Mouse (Mus musculus): ENCODE results near the gene Gm9918. TPM values are rescaled to one million over a fixed set of nuclear protein-coding genes. Genes with fewer than 3 reads are reported as not detected.

The Gm9918 gene
- polyA plus RNA-seq, 1 experiment from 2014 or later, result 0.71 TPM

GRCm38 (mm10) chr15:102232764-102233163 lies 37.6 kb upstream of the Gm9918 start:
- Histone ChIP-seq H3K4me1 (ENCODE audit: control insufficient read depth, insufficient read depth, low read length) (no peaks in the 10 kb centered on the region), H3K4me2 (ENCODE audit: low read depth, low read length) (no peak overlapping the region), H3K36me3 (ENCODE audit: control insufficient read depth, insufficient read depth, low read length) (peaks cover 35% of the 10 kb centered on the region), H3K9ac (ENCODE audit: low read depth, low read length) (no peak overlapping the region), H3K9me3 (ENCODE audit: control insufficient read depth, low read length) (no peaks in the 10 kb centered on the region), H3K4me3 (ENCODE audit: low read depth, low read length) (no peak overlapping the region), H3K27ac (replicated peaks; ENCODE audit: low read depth, low read length) (no peak overlapping the region), H3K27me3 (replicated peaks; ENCODE audit: control insufficient read depth, insufficient read depth, low read length) (no peaks in the 10 kb centered on the region)
- no peak for ATAC-seq (ENCODE audit: low read depth)
- DNase-seq (ENCODE audit: low spot score), result no peak
- 75% methylated on average over 7 of the region's 7 CpGs for WGBS

GRCm38 (mm10) chr15:102233896-102234295 lies 36.5 kb upstream of the Gm9918 start:
- H3K9ac ChIP-seq (ENCODE audit: low read depth, low read length), result no peak overlapping the region
- H3K36me3 ChIP-seq (ENCODE audit: control insufficient read depth, insufficient read depth, low read length), result peaks cover 45% of the 10 kb centered on the region
- no peaks in the 10 kb centered on the region for H3K27me3 ChIP-seq (replicated peaks; ENCODE audit: control insufficient read depth, insufficient read depth, low read length)
- no peaks in the 10 kb centered on the region for H3K4me1 ChIP-seq (ENCODE audit: control insufficient read depth, insufficient read depth, low read length)
- H3K4me3 ChIP-seq (ENCODE audit: low read depth, low read length), result no peak overlapping the region
- no peak overlapping the region for H3K27ac ChIP-seq (replicated peaks; ENCODE audit: low read depth, low read length)
- H3K9me3 ChIP-seq (ENCODE audit: control insufficient read depth, low read length), result no peaks in the 10 kb centered on the region
- H3K4me2 ChIP-seq (ENCODE audit: low read depth, low read length), result no peak overlapping the region
- DNase-seq (ENCODE audit: low spot score) (no peak), ATAC-seq (ENCODE audit: low read depth) (no peak)
- 16% methylated on average over 2 of the region's 2 CpGs for WGBS

- H3K4me3 ChIP-seq (ENCODE audit: low read depth, low read length), result no peak overlapping the region
- H3K4me2 ChIP-seq (ENCODE audit: low read depth, low read length), result peak overlapping the region; percentile 3; the same call in 1 of the 2 replicates
- 39% methylated on average over 18 of the region's 21 CpGs for WGBS
- peak; percentile 76 for ATAC-seq (ENCODE audit: low read depth)
- H3K27me3 ChIP-seq (replicated peaks; ENCODE audit: control insufficient read depth, insufficient read depth, low read length), result no peaks in the 10 kb centered on the region
- H3K9me3 ChIP-seq (ENCODE audit: control insufficient read depth, low read length), result no peaks in the 10 kb centered on the region
- peak; percentile 85 for DNase-seq (ENCODE audit: low spot score)
- no peaks in the 10 kb centered on the region for H3K4me1 ChIP-seq (ENCODE audit: control insufficient read depth, insufficient read depth, low read length)
- H3K27ac ChIP-seq (replicated peaks; ENCODE audit: low read depth, low read length), result 0 out of 2 replicates have a peak overlapping the region, but pooled peaks have one; percentile 19
- H3K36me3 ChIP-seq (ENCODE audit: control insufficient read depth, insufficient read depth, low read length), result peaks cover 60% of the 10 kb centered on the region
- H3K9ac ChIP-seq (ENCODE audit: low read depth, low read length), result no peak overlapping the region; the same call in 1 of the 2 replicates
Observed at GRCm38 (mm10) chr15:102235371-102236027, 34.9 kb upstream of the Gm9918 start.

GRCm38 (mm10) chr15:102238543-102239259 lies 31.7 kb upstream of the Gm9918 start:
- ATAC-seq (ENCODE audit: low read depth) (no peak), DNase-seq (ENCODE audit: low spot score) (no peak)
- H3K27ac ChIP-seq (replicated peaks; ENCODE audit: low read depth, low read length), result no peak overlapping the region
- H3K4me3 ChIP-seq (ENCODE audit: low read depth, low read length), result no peak overlapping the region
- no peaks in the 10 kb centered on the region for H3K9me3 ChIP-seq (ENCODE audit: control insufficient read depth, low read length)
- 87% methylated on average over 14 of the region's 14 CpGs for WGBS
- H3K9ac ChIP-seq (ENCODE audit: low read depth, low read length), result no peak overlapping the region
- H3K4me1 ChIP-seq (ENCODE audit: control insufficient read depth, insufficient read depth, low read length), result peaks cover 14% of the 10 kb centered on the region
- H3K27me3 ChIP-seq (replicated peaks; ENCODE audit: control insufficient read depth, insufficient read depth, low read length), result no peaks in the 10 kb centered on the region
- H3K36me3 ChIP-seq (ENCODE audit: control insufficient read depth, insufficient read depth, low read length), result peaks cover 80% of the 10 kb centered on the region
- H3K4me2 ChIP-seq (ENCODE audit: low read depth, low read length), result no peak overlapping the region

- Histone ChIP-seq H3K4me3 (ENCODE audit: low read depth, low read length) (0 out of 2 replicates have a peak overlapping the region, but pooled peaks have one; percentile 4), H3K4me1 (ENCODE audit: control insufficient read depth, insufficient read depth, low read length) (peaks cover 19% of the 10 kb centered on the region), H3K27me3 (replicated peaks; ENCODE audit: control insufficient read depth, insufficient read depth, low read length) (no peaks in the 10 kb centered on the region), H3K9ac (ENCODE audit: low read depth, low read length) (no peak overlapping the region), H3K36me3 (ENCODE audit: control insufficient read depth, insufficient read depth, low read length) (peaks cover 78% of the 10 kb centered on the region), H3K27ac (replicated peaks; ENCODE audit: low read depth, low read length) (no peak overlapping the region), H3K4me2 (ENCODE audit: low read depth, low read length) (no peak overlapping the region), H3K9me3 (ENCODE audit: control insufficient read depth, low read length) (no peaks in the 10 kb centered on the region)
- WGBS, result 13% methylated on average over 9 of the region's 9 CpGs
- DNase-seq (ENCODE audit: low spot score), result peak; percentile 78
- peak; percentile 41 for ATAC-seq (ENCODE audit: low read depth)
Observed at GRCm38 (mm10) chr15:102239260-102239590, 31.1 kb upstream of the Gm9918 start.

- Histone ChIP-seq H3K27me3 (replicated peaks; ENCODE audit: control insufficient read depth, insufficient read depth, low read length) (no peaks in the 10 kb centered on the region), H3K4me2 (ENCODE audit: low read depth, low read length) (no peak overlapping the region), H3K4me3 (ENCODE audit: low read depth, low read length) (no peak overlapping the region), H3K9me3 (ENCODE audit: control insufficient read depth, low read length) (no peaks in the 10 kb centered on the region), H3K9ac (ENCODE audit: low read depth, low read length) (no peak overlapping the region), H3K36me3 (ENCODE audit: control insufficient read depth, insufficient read depth, low read length) (peaks cover 72% of the 10 kb centered on the region), H3K4me1 (ENCODE audit: control insufficient read depth, insufficient read depth, low read length) (peaks cover 22% of the 10 kb centered on the region), H3K27ac (replicated peaks; ENCODE audit: low read depth, low read length) (no peak overlapping the region)
- no peak for ATAC-seq (ENCODE audit: low read depth)
- DNase-seq (ENCODE audit: low spot score), result no peak
- WGBS, result 81% methylated on average over 10 of the region's 11 CpGs
Observed at GRCm38 (mm10) chr15:102239851-102240250, 30.5 kb upstream of the Gm9918 start.

GRCm38 (mm10) chr15:102240607-102241006 lies 29.8 kb upstream of the Gm9918 start:
- Histone ChIP-seq H3K27ac (replicated peaks; ENCODE audit: low read depth, low read length) (no peak overlapping the region), H3K4me2 (ENCODE audit: low read depth, low read length) (no peak overlapping the region), H3K9ac (ENCODE audit: low read depth, low read length) (no peak overlapping the region), H3K36me3 (ENCODE audit: control insufficient read depth, insufficient read depth, low read length) (peaks cover 65% of the 10 kb centered on the region), H3K4me1 (ENCODE audit: control insufficient read depth, insufficient read depth, low read length) (peaks cover 25% of the 10 kb centered on the region), H3K27me3 (replicated peaks; ENCODE audit: control insufficient read depth, insufficient read depth, low read length) (no peaks in the 10 kb centered on the region), H3K4me3 (ENCODE audit: low read depth, low read length) (no peak overlapping the region), H3K9me3 (ENCODE audit: control insufficient read depth, low read length) (no peaks in the 10 kb centered on the region)
- DNase-seq (ENCODE audit: low spot score) (no peak), ATAC-seq (ENCODE audit: low read depth) (no peak)
- 77% methylated on average over 4 of the region's 4 CpGs for WGBS

- DNase-seq (ENCODE audit: low spot score) (no peak), ATAC-seq (ENCODE audit: low read depth) (no peak)
- Histone ChIP-seq H3K4me2 (ENCODE audit: low read depth, low read length) (peak overlapping the region; percentile 95), H3K36me3 (ENCODE audit: control insufficient read depth, insufficient read depth, low read length) (peaks cover 47% of the 10 kb centered on the region), H3K9me3 (ENCODE audit: control insufficient read depth, low read length) (no peaks in the 10 kb centered on the region), H3K9ac (ENCODE audit: low read depth, low read length) (peak overlapping the region; percentile 71), H3K4me3 (ENCODE audit: low read depth, low read length) (no peak overlapping the region; the same call in 1 of the 2 replicates), H3K4me1 (ENCODE audit: control insufficient read depth, insufficient read depth, low read length) (peaks cover 25% of the 10 kb centered on the region), H3K27me3 (replicated peaks; ENCODE audit: control insufficient read depth, insufficient read depth, low read length) (no peaks in the 10 kb centered on the region), H3K27ac (replicated peaks; ENCODE audit: low read depth, low read length) (peak overlapping the region; percentile 99)
- 36% methylated on average over 12 of the region's 12 CpGs for WGBS
Observed at GRCm38 (mm10) chr15:102242404-102243228, 27.7 kb upstream of the Gm9918 start.

Data from embryonic facial prominence, embryonic 14.5 days (tissue).